Mouse (Mus musculus): ENCODE measurements around the gene Col9a2. TPM values are rescaled to one million over a fixed set of nuclear protein-coding genes. Genes with fewer than 3 reads are reported as not detected.

Col9a2 gene
- polyA plus RNA-seq, 1 experiment from 2014 or later = 1.8 TPM

- DNase-seq (ENCODE audit: low spot score) (peak; percentile 70), ATAC-seq (peak; percentile 87)
- Histone ChIP-seq H3K4me2 (replicated peaks; ENCODE audit: low read depth, low read length) (no peak overlapping the region), H3K36me3 (ENCODE audit: insufficient read depth, low read length) (no peaks in the 10 kb centered on the region), H3K9me3 (ENCODE audit: low read length) (no peaks in the 10 kb centered on the region), H3K4me3 (ENCODE audit: low read depth, low read length) (no peak overlapping the region), H3K27ac (ENCODE audit: low read length) (peak overlapping the region; percentile 47; the same call in 1 of the 2 replicates), H3K9ac (replicated peaks; ENCODE audit: low read depth) (no peak overlapping the region), H3K4me1 (ENCODE audit: insufficient read depth, low read depth, low read length) (peaks cover 7% of the 10 kb centered on the region; the same call in 1 of the 2 replicates), H3K27me3 (replicated peaks; ENCODE audit: insufficient read depth, low read length) (no peaks in the 10 kb centered on the region)
- WGBS = 37% methylated on average over 8 of the region's 8 CpGs
- TF ChIP-seq EP300 (IDR thresholded peaks at IDR 0.05) (no peak), CTCF (IDR thresholded peaks at IDR 0.05) (no peak)
Observed at GRCm38 (mm10) chr4:121002400-121003171, 36.6 kb upstream of the Col9a2 start.

- Histone ChIP-seq H3K4me2 (replicated peaks; ENCODE audit: low read depth, low read length) (no peak overlapping the region), H3K27me3 (replicated peaks; ENCODE audit: insufficient read depth, low read length) (no peaks in the 10 kb centered on the region), H3K9me3 (ENCODE audit: low read length) (no peaks in the 10 kb centered on the region), H3K4me3 (ENCODE audit: low read depth, low read length) (no peak overlapping the region), H3K4me1 (ENCODE audit: insufficient read depth, low read depth, low read length) (peaks cover 8% of the 10 kb centered on the region; the same call in 1 of the 2 replicates), H3K9ac (replicated peaks; ENCODE audit: low read depth) (no peak overlapping the region), H3K36me3 (ENCODE audit: insufficient read depth, low read length) (no peaks in the 10 kb centered on the region), H3K27ac (ENCODE audit: low read length) (no peak overlapping the region)
- TF ChIP-seq CTCF (IDR thresholded peaks at IDR 0.05) (no peak), EP300 (IDR thresholded peaks at IDR 0.05) (no peak)
- ATAC-seq (no peak), DNase-seq (ENCODE audit: low spot score) (no peak)
- 24% methylated on average over 3 of the region's 3 CpGs for WGBS
Observed at GRCm38 (mm10) chr4:121003611-121004091, 35.5 kb upstream of the Col9a2 start.

- no peaks in the 10 kb centered on the region for H3K27me3 ChIP-seq (replicated peaks; ENCODE audit: insufficient read depth, low read length)
- peaks cover 13% of the 10 kb centered on the region; the same call in 1 of the 2 replicates for H3K4me1 ChIP-seq (ENCODE audit: insufficient read depth, low read depth, low read length)
- H3K4me3 ChIP-seq (ENCODE audit: low read depth, low read length) = no peak overlapping the region
- no peaks in the 10 kb centered on the region for H3K36me3 ChIP-seq (ENCODE audit: insufficient read depth, low read length)
- H3K9me3 ChIP-seq (ENCODE audit: low read length) = no peaks in the 10 kb centered on the region
- ATAC-seq (no peak), DNase-seq (ENCODE audit: low spot score) (no peak)
- no peak overlapping the region for H3K27ac ChIP-seq (ENCODE audit: low read length)
- no peak overlapping the region for H3K9ac ChIP-seq (replicated peaks; ENCODE audit: low read depth)
- 70% methylated on average over 4 of the region's 4 CpGs for WGBS
- H3K4me2 ChIP-seq (replicated peaks; ENCODE audit: low read depth, low read length) = no peak overlapping the region
- TF ChIP-seq CTCF (IDR thresholded peaks at IDR 0.05) (no peak), EP300 (IDR thresholded peaks at IDR 0.05) (no peak)
Observed at GRCm38 (mm10) chr4:121004679-121005078, 34.5 kb upstream of the Col9a2 start.

GRCm38 (mm10) chr4:121007006-121007405 lies 32.2 kb upstream of the Col9a2 start:
- H3K4me2 ChIP-seq (replicated peaks; ENCODE audit: low read depth, low read length) = no peak overlapping the region
- TF ChIP-seq CTCF (IDR thresholded peaks at IDR 0.05) (no peak), EP300 (IDR thresholded peaks at IDR 0.05) (no peak)
- H3K4me1 ChIP-seq (ENCODE audit: insufficient read depth, low read depth, low read length) = peaks cover 11% of the 10 kb centered on the region; the same call in 1 of the 2 replicates
- DNase-seq (ENCODE audit: low spot score) (no peak), ATAC-seq (no peak)
- H3K4me3 ChIP-seq (ENCODE audit: low read depth, low read length) = no peak overlapping the region
- H3K36me3 ChIP-seq (ENCODE audit: insufficient read depth, low read length) = no peaks in the 10 kb centered on the region
- H3K9ac ChIP-seq (replicated peaks; ENCODE audit: low read depth) = no peak overlapping the region
- no peaks in the 10 kb centered on the region for H3K27me3 ChIP-seq (replicated peaks; ENCODE audit: insufficient read depth, low read length)
- H3K9me3 ChIP-seq (ENCODE audit: low read length) = no peaks in the 10 kb centered on the region
- H3K27ac ChIP-seq (ENCODE audit: low read length) = no peak overlapping the region

GRCm38 (mm10) chr4:121008071-121008745 lies 31.0 kb upstream of the Col9a2 start:
- no peak overlapping the region for H3K9ac ChIP-seq (replicated peaks; ENCODE audit: low read depth)
- H3K4me2 ChIP-seq (replicated peaks; ENCODE audit: low read depth, low read length) = no peak overlapping the region
- H3K4me3 ChIP-seq (ENCODE audit: low read depth, low read length) = no peak overlapping the region
- H3K27me3 ChIP-seq (replicated peaks; ENCODE audit: insufficient read depth, low read length) = no peaks in the 10 kb centered on the region
- H3K4me1 ChIP-seq (ENCODE audit: insufficient read depth, low read depth, low read length) = peaks cover 6% of the 10 kb centered on the region; the same call in 1 of the 2 replicates
- no peaks in the 10 kb centered on the region for H3K9me3 ChIP-seq (ENCODE audit: low read length)
- WGBS = 59% methylated on average over 3 of the region's 3 CpGs
- H3K36me3 ChIP-seq (ENCODE audit: insufficient read depth, low read length) = no peaks in the 10 kb centered on the region
- DNase-seq (ENCODE audit: low spot score) = no peak
- TF ChIP-seq CTCF (IDR thresholded peaks at IDR 0.05) (no peak), EP300 (IDR thresholded peaks at IDR 0.05) (no peak)
- no peak for ATAC-seq
- H3K27ac ChIP-seq (ENCODE audit: low read length) = no peak overlapping the region

GRCm38 (mm10) chr4:121009151-121009550 lies 30.0 kb upstream of the Col9a2 start:
- Histone ChIP-seq H3K4me3 (ENCODE audit: low read depth, low read length) (no peak overlapping the region), H3K4me1 (ENCODE audit: insufficient read depth, low read depth, low read length) (peaks cover 6% of the 10 kb centered on the region; the same call in 1 of the 2 replicates), H3K9me3 (ENCODE audit: low read length) (no peaks in the 10 kb centered on the region), H3K4me2 (replicated peaks; ENCODE audit: low read depth, low read length) (no peak overlapping the region), H3K9ac (replicated peaks; ENCODE audit: low read depth) (no peak overlapping the region), H3K36me3 (ENCODE audit: insufficient read depth, low read length) (no peaks in the 10 kb centered on the region), H3K27ac (ENCODE audit: low read length) (no peak overlapping the region), H3K27me3 (replicated peaks; ENCODE audit: insufficient read depth, low read length) (no peaks in the 10 kb centered on the region)
- no peak for TF ChIP-seq EP300 (IDR thresholded peaks at IDR 0.05)
- no peak for TF ChIP-seq CTCF (IDR thresholded peaks at IDR 0.05)
- ATAC-seq = no peak
- 58% methylated on average over 5 of the region's 5 CpGs for WGBS
- peak; percentile 22 for DNase-seq (ENCODE audit: low spot score)
